Mouse (Mus musculus) embryonic stem cell, embryonic (primary cell): ENCODE measurements at regions not wholly inside any gene's neighbourhood (a gene's known extent, or its start where the extent isn't known, plus 50 kb on each side); places are given as distances from the start of the nearest gene placed in this dataset.

Experiments used
- CTCF ChIA-PET, 4 experiments: fragments of 300-600 bp in 2 of 4; fragments of 350-600 bp in 2 of 4; sonication (Branson Sonifier 250); formaldehyde crosslinking; loops; one replicate each; lab custom pipeline; 2022; ENCODE audit warnings: inconsistent platforms in 2 of 4; lab: Charles Lee
- POLR2A ChIA-PET, 4 experiments: fragments of 300-600 bp in 2 of 4; fragments of 350-600 bp in 2 of 4; sonication (Branson Sonifier 250); formaldehyde crosslinking; loops; one replicate each; lab custom pipeline; 2022; ENCODE audit warnings: antibody characterized with exemption in 4 of 4, inconsistent platforms in 1 of 4; lab: Charles Lee

DNA sequence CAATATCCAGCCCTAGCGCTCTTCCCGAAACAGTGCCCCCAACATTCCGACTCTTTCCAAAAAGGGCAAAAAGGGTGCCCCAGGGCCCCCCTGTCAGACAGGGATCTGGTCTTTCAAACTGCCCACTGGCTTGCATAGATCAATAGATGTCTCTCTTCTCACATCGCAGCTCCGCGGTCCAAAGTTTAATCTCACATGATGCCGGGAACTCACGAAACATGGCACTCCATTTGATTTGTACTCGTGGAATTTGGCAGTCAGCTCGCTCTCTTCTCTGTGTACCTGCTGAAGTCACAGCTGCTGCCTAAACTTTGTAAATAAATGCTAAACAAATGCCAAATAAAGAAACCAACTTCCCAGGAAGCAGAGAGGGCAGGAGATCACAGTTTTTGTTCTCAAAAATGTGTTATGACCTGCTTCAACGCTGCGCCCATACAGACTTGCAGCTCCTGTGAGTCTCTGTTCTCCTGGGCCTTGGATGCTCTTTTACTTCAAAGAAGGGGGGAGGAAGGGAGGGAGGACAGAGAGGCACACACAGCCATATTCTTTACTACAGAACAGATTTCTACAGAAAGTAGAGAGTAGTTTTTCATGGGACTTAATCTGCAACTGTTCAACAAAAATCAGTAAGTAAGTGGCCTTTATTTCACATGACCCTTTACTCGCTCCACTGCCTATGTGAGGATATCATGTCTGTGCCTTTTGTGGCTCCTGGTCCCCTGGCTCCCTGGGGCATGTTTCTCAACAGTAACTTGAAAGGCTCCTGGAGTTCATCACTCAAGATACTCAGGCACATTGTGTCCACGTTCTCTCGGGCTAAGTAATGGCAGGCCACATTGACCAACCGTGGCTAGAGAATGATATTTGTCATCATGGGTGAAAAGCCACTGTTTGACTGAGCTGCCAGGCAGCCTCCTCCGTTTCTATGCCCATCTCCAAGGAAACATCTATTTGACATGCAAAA lies 254.6 kb downstream of the Dhx15 start:
- POLR2A ChIA-PET = no interaction called here

DNA sequence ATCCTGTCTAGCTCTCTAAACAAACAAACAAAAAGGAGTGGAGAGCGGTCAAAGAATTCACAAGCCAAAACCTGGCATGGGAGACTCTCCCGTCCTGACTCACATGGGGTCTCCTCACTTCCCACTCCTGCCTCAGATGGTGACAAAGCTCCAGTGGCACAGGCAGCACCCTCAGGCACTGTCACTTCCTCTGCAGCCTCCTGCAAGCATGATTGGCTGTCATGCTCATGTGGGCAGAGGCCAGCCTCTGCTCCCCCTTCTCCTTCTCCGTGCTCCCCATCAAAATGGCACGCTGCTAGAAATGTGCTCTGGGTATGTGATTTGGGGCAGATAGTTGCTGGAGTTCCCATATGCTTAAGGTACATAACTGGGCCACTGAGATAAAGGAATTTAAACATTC lies 255.4 kb downstream of the Dhx15 start:
- CTCF ChIA-PET = no interaction called here
- POLR2A ChIA-PET = interaction anchor here in 1 of 4 experiments (0.6 kb wide), 1 partner anchor 604 kb away, joined by 4 read pairs; no protein-coding TSS in a partner anchor

More for the DNA sequence above, 254.6 kb downstream of the Dhx15 start:
- CTCF ChIA-PET = no interaction called here

DNA sequence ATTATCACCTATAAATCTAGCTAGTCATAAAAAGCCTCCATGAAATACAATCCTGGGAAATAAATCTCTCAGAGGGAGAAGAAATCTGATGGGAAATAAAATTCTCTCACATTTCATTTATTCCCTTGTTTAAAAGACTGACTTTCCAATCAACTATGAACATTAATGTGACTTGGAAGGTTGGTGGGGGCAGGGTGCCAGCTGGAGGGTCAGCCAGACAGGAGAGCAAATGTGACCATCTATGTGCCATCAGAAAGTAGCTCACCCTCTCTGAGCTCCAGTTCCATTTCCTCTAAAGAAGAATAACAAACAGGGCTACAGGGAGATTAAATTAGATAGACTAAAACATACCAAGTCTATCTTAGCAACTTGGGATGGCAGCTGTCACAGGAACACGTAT lies 257.0 kb downstream of the Dhx15 start:
- ChIA-PET POLR2A (no interaction called here), CTCF (no interaction called here)

DNA sequence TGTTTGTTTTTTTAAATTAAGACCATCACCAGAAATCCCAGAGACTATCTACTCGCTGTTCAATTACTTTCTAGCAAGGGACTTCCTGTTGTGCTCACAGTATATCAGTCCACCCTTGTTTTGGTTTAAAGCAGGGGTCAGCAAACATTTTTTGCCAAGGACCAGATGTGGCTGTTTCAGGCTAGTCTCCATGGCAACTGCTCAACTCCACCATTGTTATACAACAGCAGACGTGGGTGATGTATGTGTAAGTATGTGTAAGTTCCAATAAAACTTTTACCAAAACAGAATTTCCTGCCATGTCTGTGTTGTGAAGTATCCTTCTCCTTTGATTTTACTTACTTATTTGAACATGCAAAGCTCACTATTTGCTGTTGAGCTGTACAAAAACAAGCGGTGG lies 259.9 kb downstream of the Dhx15 start:
- ChIA-PET POLR2A (no interaction called here), CTCF (no interaction called here)

DNA sequence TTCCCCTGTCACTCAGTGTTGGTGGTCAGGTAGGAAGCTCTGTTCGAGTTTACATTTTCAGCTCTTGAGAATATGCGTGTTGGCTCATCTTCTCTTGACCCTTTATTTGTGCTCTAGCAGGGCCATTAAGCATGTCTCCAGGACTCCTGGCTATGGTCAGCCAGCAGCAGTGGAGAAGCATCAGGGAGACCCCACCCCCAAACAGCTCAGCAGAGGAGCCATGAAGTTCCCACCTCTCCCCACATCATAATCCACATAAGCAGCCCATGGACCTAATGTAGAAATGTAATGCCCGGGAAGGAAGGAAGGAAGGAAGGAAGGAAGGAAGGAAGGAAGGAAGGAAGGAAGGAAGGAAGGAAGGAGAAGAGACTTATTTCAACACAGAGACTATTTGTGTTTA lies 261.5 kb downstream of the Dhx15 start:
- ChIA-PET CTCF (no interaction called here), POLR2A (no interaction called here)

DNA sequence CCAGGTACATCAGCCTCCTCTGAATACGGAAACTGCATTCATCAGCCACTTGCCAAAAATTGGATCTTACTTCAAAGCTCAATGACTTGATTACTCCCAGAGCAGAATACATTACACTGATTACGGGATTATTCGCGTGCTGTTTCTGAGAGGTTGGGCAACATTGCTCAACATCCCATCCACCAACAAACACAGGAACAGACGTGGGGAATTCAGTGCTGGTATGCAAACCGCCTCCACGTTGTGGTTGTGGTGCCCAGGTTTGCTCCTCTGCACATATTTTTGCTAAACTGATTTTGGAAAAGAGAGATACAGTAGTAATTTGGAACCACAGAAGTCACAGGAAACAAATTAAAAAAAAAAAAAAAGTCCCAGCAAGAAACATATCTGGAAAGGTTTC lies 266.9 kb downstream of the Dhx15 start:
- ChIA-PET CTCF (no interaction called here), POLR2A (interaction anchor here in 2 of 4 experiments (0.7 to 0.8 kb wide), 2 partner anchors 135 to 291 kb away, joined by 3 to 5 read pairs; no protein-coding TSS in a partner anchor)

DNA sequence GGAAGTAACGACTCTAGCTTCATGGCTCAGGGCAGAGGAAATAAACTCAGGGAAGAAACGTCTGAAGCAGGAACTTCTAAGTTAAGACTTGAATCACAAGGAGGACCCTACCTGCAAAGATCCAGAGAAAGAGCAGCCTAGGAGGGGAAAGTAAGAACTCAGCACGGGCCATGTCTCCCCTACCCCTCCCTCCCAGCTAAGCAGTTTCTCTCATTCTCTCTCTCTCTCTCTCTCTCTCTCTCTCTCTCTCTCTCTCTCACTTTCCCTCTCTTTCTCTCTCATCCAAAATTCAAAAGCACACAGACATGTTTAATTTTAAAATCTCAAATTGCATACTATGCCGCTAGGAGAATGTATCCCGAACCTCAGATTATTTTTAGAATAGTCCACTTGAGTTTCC lies 267.3 kb downstream of the Dhx15 start:
- ChIA-PET CTCF (no interaction called here), POLR2A (interaction anchor here in 2 of 4 experiments (0.7 to 0.8 kb wide), 2 partner anchors 136 to 290 kb away, joined by 3 to 5 read pairs; no protein-coding TSS in a partner anchor)

DNA sequence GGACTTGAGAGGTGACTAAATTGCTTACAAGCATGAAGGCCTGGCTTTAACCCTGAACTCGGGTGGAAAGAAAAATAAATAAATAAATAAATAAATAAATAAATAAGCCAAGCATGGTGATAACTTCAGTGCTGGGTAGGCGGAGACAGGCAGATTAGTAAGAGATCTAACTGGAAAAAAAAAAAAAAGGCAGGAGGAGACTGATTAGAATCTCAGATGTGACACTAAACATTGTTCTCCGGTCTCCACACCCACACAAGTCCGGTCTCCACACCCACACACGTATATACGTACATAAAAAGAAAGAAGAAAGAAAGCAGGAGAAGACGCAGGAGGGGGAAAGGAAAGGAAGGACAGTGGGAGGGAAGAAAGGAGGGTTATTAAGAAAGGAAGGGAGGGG lies 267.8 kb downstream of the Dhx15 start:
- ChIA-PET POLR2A (interaction anchor here in 1 of 4 experiments (0.6 kb wide), 1 partner anchor 420 kb away, joined by 5 read pairs; no protein-coding TSS in a partner anchor), CTCF (interaction anchor here in 1 of 4 experiments (0.7 kb wide), 1 partner anchor 137 kb away, joined by 3 read pairs; no protein-coding TSS in a partner anchor)

DNA sequence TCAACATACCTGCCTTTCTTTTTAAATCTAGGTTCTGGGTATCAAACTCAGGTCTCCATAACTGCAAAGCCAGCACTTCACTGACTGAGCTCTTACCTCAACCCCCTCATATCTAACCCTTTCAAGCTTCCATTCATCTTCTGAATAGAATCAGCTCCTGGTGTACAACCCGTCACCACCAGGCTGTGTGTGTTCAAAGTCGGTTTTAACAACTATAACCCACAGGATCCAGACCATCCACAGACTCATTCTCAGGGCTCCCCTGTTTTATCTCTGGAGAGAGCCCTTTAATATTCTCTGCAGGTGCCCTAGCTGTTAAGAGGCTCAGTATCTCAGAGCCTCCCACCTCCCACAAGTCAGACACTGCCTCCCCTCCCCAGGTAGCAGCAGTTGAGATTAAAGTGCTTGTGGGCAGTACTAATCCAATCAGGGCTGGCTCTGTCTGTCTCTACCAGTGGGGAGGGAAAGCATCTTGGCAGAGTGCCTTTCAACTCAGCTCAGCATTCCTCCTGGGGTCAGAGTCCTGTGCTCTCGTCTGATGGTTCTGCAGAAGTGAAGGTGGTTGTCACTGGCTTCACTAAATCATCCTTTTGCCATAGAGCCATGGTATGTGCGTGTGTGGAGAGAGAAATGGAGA lies 272.4 kb downstream of the Dhx15 start:
- ChIA-PET POLR2A (no interaction called here), CTCF (no interaction called here)

DNA sequence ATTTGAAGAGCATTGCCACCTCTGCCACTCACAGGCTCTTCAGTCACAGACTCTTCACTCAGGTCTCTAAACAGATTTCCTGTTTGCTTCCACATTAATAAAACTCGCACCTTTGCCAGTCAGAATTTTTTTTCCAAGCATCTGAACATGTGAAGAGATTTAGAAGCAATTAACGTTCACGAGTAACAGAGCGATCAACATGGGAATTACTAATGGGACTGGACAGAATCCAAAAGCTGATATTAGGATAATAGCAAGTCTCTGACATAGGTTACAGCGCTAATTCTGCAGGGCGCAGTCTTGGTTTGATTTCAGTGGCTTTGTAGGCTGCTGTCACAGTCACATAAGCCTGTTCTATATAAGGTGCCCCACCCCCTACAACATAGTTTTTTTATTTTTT lies 275.6 kb downstream of the Dhx15 start:
- CTCF ChIA-PET = no interaction called here
- POLR2A ChIA-PET = no interaction called here

DNA sequence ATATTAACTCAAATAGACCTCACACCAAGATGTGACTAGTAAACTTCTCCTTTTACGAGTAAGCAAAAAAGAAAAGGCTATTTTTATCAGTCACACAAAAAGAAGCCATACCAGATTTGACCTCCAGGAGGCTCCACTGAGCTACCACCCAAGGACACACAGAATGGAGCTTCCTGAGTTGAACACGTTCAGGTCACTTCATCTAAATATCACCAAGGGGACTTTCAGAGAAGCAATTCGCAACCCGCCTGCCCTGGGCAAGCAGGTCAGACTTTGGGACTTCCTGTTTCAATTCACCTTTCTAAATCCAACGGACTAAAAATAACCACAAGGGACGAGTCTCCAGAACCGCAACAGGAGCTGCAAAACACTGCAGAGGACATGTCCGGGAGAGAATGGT lies 281.5 kb downstream of the Dhx15 start:
- ChIA-PET CTCF (interaction anchor here in 3 of 4 experiments (0.5 to 1.2 kb wide), 7 partner anchors 16 to 607 kb away, joined by 3 to 11 read pairs (median 4); no protein-coding TSS in a partner anchor), POLR2A (no interaction called here)

DNA sequence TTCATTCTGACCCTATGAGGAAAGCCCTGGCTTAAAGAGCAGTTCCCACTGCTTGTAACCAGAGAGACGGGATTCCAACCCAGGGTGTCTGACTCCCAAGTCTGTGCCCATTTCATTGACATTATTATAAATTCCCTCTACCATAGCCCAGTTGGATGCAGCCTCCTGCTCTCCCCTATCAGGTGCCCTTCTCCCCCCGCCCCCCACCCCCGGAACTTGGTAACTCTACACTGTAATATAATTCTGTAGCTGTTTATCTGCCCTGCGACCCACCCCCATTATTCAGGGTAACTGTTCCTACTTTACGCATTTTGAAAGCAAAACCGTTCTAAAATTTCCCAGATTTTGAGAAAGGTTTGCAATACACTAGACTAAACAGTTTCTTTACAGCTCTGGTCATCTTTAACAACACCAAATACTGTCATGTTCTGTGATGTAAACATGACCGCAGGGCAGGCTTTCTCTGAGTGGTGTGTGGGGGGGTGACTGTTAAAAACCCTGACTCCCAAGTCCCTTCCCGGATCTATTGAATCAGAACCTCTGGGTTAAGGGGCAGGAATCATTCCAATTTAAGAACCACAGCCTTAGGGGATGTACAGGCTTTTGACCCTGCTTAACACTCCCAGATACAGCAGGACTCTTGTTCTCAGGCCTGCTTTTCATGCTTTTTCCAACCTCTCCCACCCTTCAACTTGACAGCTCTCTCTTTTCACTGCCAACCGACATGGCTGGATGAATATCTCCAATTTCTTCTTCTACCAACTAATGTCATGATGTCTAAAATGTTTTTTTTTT lies 283.8 kb downstream of the Dhx15 start:
- ChIA-PET CTCF (no interaction called here), POLR2A (no interaction called here)

DNA sequence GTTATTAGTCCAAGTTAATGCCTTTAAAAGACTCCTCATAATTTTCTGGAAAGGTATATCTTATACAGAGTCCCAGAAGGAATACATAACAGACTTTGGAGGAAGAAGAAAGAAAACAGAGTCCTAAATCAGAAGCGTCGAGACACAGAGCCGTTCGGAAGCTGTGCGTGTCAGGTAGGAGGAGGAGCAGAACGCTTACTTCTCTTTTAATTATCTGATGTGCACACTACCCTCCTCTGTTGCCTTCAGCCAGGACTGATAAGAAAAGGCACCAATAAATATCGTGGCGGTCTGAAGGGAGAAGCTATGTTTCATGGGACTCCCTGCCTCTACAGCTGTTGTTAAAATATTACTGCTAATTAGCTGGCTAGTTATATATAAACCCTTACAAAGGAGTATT lies 296.2 kb downstream of the Dhx15 start:
- CTCF ChIA-PET = no interaction called here
- POLR2A ChIA-PET = no interaction called here

DNA sequence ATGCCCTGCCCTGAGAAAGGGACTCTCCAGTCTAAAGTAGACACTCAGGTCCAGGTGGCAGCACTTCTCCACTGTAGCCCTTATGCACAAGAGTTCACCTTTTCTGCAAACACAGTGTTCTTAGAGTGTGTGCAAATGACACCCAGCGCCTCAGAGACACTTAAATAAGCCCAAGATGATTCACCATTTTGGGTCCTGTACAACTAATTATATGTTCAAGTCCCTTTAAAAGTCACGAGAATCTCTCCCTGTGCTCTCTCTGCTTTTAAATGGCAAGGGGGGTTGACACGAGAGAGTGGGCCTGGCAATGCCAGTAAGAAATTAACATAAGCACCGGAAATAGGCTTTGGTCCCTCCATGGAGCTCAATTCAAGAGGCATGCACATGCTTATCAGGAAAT lies 299.0 kb downstream of the Dhx15 start:
- POLR2A ChIA-PET = no interaction called here
- CTCF ChIA-PET = no interaction called here

DNA sequence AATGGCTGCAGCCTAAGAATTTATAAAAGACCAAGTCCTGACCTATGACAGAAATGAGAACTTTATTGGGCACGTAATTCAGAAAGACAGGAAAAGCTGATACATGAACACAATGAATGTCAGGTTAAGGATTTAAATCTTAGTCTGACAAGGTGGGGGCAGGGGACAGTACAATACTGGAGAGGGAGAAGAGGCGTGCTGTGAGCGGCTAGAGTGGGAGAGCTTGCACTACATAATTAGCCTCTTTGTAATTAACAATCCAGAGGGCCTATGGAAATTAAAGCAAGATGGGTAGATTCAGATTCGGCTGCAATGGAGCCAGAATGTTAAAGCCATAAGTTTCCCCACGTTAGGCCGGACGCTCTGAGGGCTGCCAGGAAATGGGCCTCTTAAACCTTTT lies 301.9 kb downstream of the Dhx15 start:
- CTCF ChIA-PET = no interaction called here
- POLR2A ChIA-PET = no interaction called here

DNA sequence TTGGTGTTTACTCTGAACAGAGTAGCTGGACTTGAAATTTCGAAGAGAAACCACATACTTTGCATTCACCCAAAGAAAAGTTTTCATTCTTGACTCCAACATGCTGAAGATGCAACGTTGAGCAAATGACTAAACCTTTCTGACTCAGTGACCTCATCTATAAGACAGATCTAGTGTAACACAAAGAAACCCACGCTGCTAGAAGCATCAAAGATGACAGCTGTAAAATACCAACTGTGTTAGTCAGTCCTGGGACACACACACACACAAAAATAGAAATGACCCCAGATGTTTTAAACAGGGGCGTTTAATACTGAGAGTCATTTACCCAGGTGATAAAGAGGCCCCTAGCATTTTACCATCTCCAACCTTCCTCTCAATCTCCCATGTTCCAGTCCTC lies 307.7 kb downstream of the Dhx15 start:
- POLR2A ChIA-PET = no interaction called here

DNA sequence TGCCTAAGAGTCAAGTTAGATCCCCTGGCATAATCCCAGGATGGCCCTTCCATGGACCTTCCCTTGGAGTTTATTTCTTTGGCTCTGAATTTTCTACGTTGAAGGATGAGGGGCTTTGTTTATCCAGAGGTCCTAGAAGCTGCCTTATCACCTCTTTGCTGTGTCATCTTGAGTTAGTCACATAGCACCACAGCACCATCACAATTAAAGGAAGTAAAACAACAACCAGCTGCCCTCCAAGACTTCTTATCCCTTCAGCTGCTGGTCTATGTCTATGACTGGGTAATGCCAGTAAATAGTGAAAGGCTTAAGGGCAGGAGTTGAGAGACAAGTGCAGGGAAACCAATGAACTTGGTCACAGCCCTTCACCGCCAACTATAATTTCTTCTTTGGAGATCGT lies 308.1 kb downstream of the Dhx15 start:
- ChIA-PET CTCF (no interaction called here), POLR2A (no interaction called here)

More for the DNA sequence above, 307.7 kb downstream of the Dhx15 start:
- CTCF ChIA-PET = no interaction called here

DNA sequence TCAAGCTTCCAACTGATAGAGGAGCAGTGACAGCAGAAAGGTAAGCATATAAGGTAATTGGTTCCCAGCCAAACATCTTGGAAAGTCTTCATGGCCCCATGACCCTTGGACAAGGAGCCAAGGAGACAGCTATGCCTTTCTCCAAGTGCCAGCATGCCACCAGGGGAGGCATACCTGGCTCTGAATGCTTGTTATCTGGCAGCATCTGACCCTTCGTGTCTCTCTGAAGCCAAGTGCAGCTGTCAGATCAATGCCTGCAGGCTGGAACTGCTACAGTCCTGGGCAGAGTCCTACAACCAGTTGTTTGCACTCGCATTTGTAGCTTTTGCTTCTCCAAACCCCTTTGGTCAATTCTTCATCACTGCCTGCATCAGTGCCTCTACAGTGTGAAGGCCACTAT lies 309.3 kb upstream of the Ppargc1a start:
- ChIA-PET POLR2A (interaction anchor here in 1 of 4 experiments (0.6 kb wide), 1 partner anchor 1194 kb away, joined by 3 read pairs; no protein-coding TSS in a partner anchor), CTCF (no interaction called here)

DNA sequence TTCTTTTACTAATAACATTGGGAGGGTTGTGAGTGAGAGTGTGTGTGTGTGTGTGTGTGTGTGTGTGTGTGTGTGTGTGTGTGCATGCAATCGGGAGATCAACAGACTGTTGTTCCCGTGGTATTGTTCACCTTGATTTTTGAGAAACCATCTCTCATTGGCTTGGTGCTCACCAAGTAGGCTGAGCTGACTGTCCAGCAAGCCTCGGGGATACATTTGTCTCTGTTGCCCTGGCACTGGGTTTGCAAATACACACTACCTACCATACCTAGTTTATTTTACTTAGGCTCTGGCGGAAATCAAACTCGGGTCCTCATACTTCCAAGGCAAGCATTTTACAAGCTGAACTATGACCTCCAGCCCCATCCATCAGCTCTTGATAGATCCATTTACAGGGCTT lies 306.0 kb upstream of the Ppargc1a start:
- CTCF ChIA-PET = no interaction called here

More for the DNA sequence above, 306.0 kb upstream of the Ppargc1a start:
- POLR2A ChIA-PET = no interaction called here
